Mouse (Mus musculus) hindbrain, postnatal 0 days (tissue): Measurements from ENCODE around the gene Gm10220. TPM values are rescaled to one million over a fixed set of nuclear protein-coding genes. Genes with fewer than 3 reads are reported as not detected.
"Not testable (repeated sequence)": the region's sequence is repeated elsewhere in the genome, so short reads cannot be mapped to it uniquely, and the experiment has no call there.

ENCODE experiments used
- ATAC-seq: fragments of 200-750 bp; cut with Nextera tagmentation; 2 replicates; pipeline ENCODE4 v1.8.0; 2017; ENCODE audit warnings: mild to moderate bottlenecking, moderate TSS enrichment, moderate library complexity
- DNase-seq: peaks from one replicate; pipeline ENCODE4 v3.0.0-alpha.2; 2015; ENCODE audit warnings: low spot score
- H3K27ac ChIP-seq: fragments of 300-500 bp; sonication (generic); 2 replicates; pipeline ENCODE4 v1.5.1; 2014; ENCODE audit warnings: mild to moderate bottlenecking
- H3K27me3 ChIP-seq: fragments of 300-500 bp; sonication (generic); 2 replicates; pipeline ENCODE4 v1.6.1; 2014; ENCODE audit warnings: low read length, mixed read lengths; ENCODE audit not compliant: insufficient read depth
- H3K36me3 ChIP-seq: fragments of 300-500 bp; sonication (generic); 2 replicates; pipeline ENCODE4 v1.6.1; 2014; ENCODE audit warnings: low read length, mixed read lengths; ENCODE audit not compliant: insufficient read depth
- H3K4me1 ChIP-seq: fragments of 300-500 bp; sonication (generic); 2 replicates; pipeline ENCODE4 v1.6.1; 2014; ENCODE audit warnings: antibody characterized with exemption, low read length, mixed read lengths; ENCODE audit not compliant: insufficient read depth
- H3K4me2 ChIP-seq: fragments of 300-500 bp; sonication (generic); 2 replicates; pipeline ENCODE4 v1.6.1; 2014; ENCODE audit warnings: low read depth, mild to moderate bottlenecking, low read length, moderate library complexity, mixed read lengths
- H3K4me3 ChIP-seq: fragments of 300-500 bp; sonication (generic); 2 replicates; pipeline ENCODE4 v1.5.1; 2014; ENCODE audit warnings: low read length
- H3K9ac ChIP-seq: fragments of 300-500 bp; sonication (generic); replicated peaks from 2 replicates; pipeline ENCODE4 v1.6.1; 2014; ENCODE audit warnings: mild to moderate bottlenecking, low read length, moderate library complexity, mixed read lengths
- H3K9me3 ChIP-seq: fragments of 300-500 bp; sonication (generic); 2 replicates; pipeline ENCODE4 v1.6.1; 2016; ENCODE audit warnings: low read length, mixed read lengths
- CTCF ChIP-seq: IDR thresholded peaks from 2 replicates; pipeline ENCODE4 v1.5.1; 2016; ENCODE audit warnings: antibody characterized with exemption, control low read depth, low read depth
- WGBS: fragments of 180-500 bp; shearing (Covaris S2); extraction: QIAGEN DNeasy Blood & Tissue Kit; methylation state at CpG from one replicate; pipeline ENCODE4 v1.1.7; 2014; 5-methylcytosine and 5-hydroxymethylcytosine counted together
- polyA plus RNA-seq: library from polyadenylated mRNA; unstranded; fragments of >200 nt; fragmentation: Nextera tagmentation; extraction: Ambion mirVana; gene quantifications from 2 replicates; pipeline ENCODE4 v1.2.1, GENCODE M21; 2015
- total RNA-seq: library from RNA; depleted of rRNA; stranded (reverse); fragments of >200 nt; gene quantifications from 2 replicates; pipeline ENCODE4 v1.2.3, GENCODE M21; 2014; rRNA removed

Gene Gm10220
- total and polyA plus RNA-seq, 2 experiments from 2014 or later: 0.11 TPM; not detected in 1

DNA sequence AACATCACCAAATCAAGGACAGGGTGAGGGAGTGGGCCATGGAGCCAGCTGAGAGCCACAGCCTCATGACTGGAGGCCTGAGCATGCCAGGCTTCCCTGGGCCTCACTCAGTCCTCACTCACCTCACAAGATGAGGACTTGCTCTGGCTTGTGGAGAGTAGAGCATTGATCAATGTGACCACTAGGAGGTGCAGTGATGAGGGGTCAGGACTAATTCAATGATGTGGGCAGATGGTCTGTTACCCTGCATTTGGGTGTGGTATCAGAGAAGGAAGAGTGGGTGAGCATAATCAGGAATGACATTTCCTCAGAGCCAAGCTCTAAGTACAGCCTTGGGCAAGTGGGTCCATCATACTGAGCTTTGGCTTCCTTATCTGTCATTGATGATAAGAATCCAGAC, 42.2 kb downstream of the Gm10220 start:
- not testable (repeated sequence) for H3K4me2 ChIP-seq, H3K4me1 ChIP-seq, H3K36me3 ChIP-seq, H3K9ac ChIP-seq, ATAC-seq, H3K27me3 ChIP-seq, H3K4me3 ChIP-seq, H3K9me3 ChIP-seq, H3K27ac ChIP-seq
- TF ChIP-seq CTCF: 0 out of 2 replicates have a peak, but pooled peaks have one; percentile 4
- DNase-seq: peak; percentile 1

- H3K27ac ChIP-seq: no peak overlapping the region
- no peaks in the 10 kb centered on the region for H3K4me1 ChIP-seq
- H3K36me3 ChIP-seq: no peaks in the 10 kb centered on the region
- H3K27me3 ChIP-seq: no peaks in the 10 kb centered on the region
- H3K4me3 ChIP-seq: no peak overlapping the region
- no peak overlapping the region for H3K4me2 ChIP-seq
- WGBS: 93% methylated on average over 24 of the region's 24 CpGs
- no peak for DNase-seq
- TF ChIP-seq CTCF: no peak
- H3K9me3 ChIP-seq: peaks cover 3% of the 10 kb centered on the region; the same call in 1 of the 2 replicates
- no peak overlapping the region for H3K9ac ChIP-seq
- ATAC-seq: no peak
Measured at GRCm38 (mm10) chr5:26070716-26071115, 50.5 kb downstream of the Gm10220 start.

Other genes with a start within 250 kb of the Gm10220 start
- 0.32 TPM in 1 of 2 replicates, not detected in the other for gene Gm21663, start 179.0 kb downstream of the Gm10220 start, total RNA-seq
- 0.18 TPM in 1 of 2 replicates, not detected in the other for gene Gm21663, start 179.0 kb downstream of the Gm10220 start, polyA plus RNA-seq
- gene Gm21671, start 167.0 kb downstream of the Gm10220 start, total RNA-seq: 0.18 TPM in 1 of 2 replicates, not detected in the other
- gene Gm21671, start 167.0 kb downstream of the Gm10220 start, polyA plus RNA-seq: 0.11 and 0.13 TPM in 2 replicates
- not detected in 2 replicates for gene Gm21680, start 148.8 kb downstream of the Gm10220 start, total RNA-seq
- gene Gm21680, start 148.8 kb downstream of the Gm10220 start, polyA plus RNA-seq: not detected in 2 replicates
- gene Gm21698, start 132.8 kb downstream of the Gm10220 start, total RNA-seq: not detected in 2 replicates
- gene Gm21698, start 132.8 kb downstream of the Gm10220 start, polyA plus RNA-seq: 0.11 and 0.35 TPM in 2 replicates
- gene Gm1979, start 116.6 kb downstream of the Gm10220 start, total RNA-seq: 0.07 and 0.10 TPM in 2 replicates
- gene Gm1979, start 116.6 kb downstream of the Gm10220 start, polyA plus RNA-seq: 0.47 TPM in 1 of 2 replicates, not detected in the other
- gene Gm5862, start 98.5 kb downstream of the Gm10220 start, total RNA-seq: not detected in 2 replicates
- not detected in 2 replicates for gene Gm5862, start 98.5 kb downstream of the Gm10220 start, polyA plus RNA-seq
- 0.05 TPM in 1 of 2 replicates, not detected in the other for gene Speer4a, start 81.9 kb downstream of the Gm10220 start, total RNA-seq
- gene Speer4a, start 81.9 kb downstream of the Gm10220 start, polyA plus RNA-seq: 0.25 and 0.36 TPM in 2 replicates
- gene Gm7347, start 62.8 kb downstream of the Gm10220 start, total RNA-seq: not detected in 2 replicates
- gene Gm7347, start 62.8 kb downstream of the Gm10220 start, polyA plus RNA-seq: 0.34 TPM in 1 of 2 replicates, not detected in the other
- gene Gm10471, start 32.1 kb downstream of the Gm10220 start, total RNA-seq: not detected in 2 replicates
- 0.11 TPM in 1 of 2 replicates, not detected in the other for gene Gm10471, start 32.1 kb downstream of the Gm10220 start, polyA plus RNA-seq
- gene 5031410I06Rik, start 16.1 kb downstream of the Gm10220 start, total RNA-seq: not detected in 2 replicates
- 0.09 and 0.25 TPM in 2 replicates for gene 5031410I06Rik, start 16.1 kb downstream of the Gm10220 start, polyA plus RNA-seq
- gene Gm7361, start 136.3 kb upstream of the Gm10220 start, total RNA-seq: 0.40 and 1.2 TPM in 2 replicates
- gene Gm7361, start 136.3 kb upstream of the Gm10220 start, polyA plus RNA-seq: 0.24 and 0.34 TPM in 2 replicates